Mouse (Mus musculus): ENCODE results near the gene Sowahc.

The Sowahc gene

GRCm38 (mm10) chr10:59253541-59254079 is 31.9 kb downstream of the Sowahc start:
- DNase-seq (ENCODE audit: low read depth, low spot score): no peak

DNA sequence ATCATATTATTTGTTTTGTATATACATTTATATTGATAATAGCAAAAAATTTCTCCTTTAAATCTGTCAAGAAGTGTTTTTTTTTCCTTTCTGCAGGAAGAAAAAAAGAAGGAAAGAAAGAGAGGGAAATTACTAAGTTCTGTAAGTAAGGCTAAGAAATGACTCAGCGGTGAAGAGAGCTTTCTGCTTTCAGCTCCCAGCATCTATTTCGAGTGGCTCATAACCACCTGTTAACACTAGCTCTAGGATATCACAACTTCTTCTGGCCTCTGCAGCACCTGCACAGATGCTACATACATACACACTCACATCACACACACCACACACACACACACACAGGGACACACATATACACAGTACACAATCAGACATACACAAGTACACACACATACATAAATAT is 34.8 kb downstream of the Sowahc start:
- no peak for DNase-seq (ENCODE audit: low read depth, low spot score)

DNA sequence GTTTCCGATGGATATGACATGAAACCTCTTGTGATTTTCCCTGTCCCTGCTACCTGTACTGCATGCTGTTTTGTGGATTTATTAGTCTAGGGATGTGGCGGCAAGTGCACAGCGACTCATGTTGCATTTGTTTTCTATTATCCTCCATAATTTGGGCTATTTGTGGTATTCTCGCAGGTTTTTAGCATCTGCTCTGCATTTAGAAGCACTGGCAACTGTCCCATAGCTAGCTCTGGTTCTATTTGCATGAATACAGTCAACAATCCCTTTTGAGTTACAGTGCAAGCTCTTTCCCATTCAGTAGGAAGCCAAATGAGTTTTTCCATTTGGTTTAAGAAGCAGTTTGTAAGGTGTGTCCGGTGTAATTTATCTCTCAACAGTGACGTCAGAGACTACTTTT is 37.8 kb downstream of the Sowahc start:
- DNase-seq (ENCODE audit: low read depth, low spot score): no peak

GRCm38 (mm10) chr10:59261603-59262002 is 39.9 kb downstream of the Sowahc start:
- DNase-seq (ENCODE audit: low read depth, low spot score): peak; percentile 32

DNA sequence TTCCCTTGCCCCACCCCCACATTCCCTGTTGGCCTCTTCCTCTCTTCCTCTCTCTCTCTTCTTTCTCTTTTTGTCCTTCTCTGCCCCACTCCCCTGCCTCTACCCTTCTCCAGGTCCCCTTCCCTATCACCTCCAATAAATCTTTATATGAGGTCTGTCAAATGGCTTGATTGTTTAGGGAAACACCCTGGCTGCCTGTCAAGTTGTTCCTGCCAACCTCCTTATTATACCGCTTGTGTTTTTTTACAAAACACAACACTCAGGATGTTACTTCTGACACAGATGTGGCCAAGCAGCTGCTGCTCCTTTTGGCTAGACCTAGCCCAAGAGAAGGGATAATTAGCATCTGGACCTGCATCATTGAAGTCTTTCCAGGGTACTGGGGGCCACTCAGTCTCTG is 40.3 kb downstream of the Sowahc start:
- DNase-seq (ENCODE audit: low read depth, low spot score): no peak

DNA sequence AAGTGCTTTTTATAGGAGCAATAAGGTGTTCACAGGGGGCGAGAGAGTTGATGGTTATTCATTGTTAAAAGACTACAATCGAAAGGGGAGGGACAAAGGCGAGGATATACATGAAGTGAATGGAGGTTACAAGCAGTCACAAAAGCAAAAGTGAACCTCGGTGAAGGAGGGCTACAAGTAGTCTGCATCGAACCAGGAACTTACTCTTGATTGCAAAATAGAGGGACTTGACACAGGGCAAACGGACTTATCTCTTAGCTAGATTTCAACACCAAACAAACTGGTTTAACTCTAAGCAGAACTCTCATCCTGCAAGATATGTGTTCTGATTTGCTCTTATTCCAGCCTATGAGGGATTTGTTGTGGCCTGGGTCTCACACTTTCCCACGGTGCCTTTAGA is 41.2 kb downstream of the Sowahc start:
- no peak for DNase-seq (ENCODE audit: low read depth, low spot score)

- DNase-seq (ENCODE audit: low read depth, low spot score): no peak
Measured at GRCm38 (mm10) chr10:59265067-59265466, 43.3 kb downstream of the Sowahc start.

DNA sequence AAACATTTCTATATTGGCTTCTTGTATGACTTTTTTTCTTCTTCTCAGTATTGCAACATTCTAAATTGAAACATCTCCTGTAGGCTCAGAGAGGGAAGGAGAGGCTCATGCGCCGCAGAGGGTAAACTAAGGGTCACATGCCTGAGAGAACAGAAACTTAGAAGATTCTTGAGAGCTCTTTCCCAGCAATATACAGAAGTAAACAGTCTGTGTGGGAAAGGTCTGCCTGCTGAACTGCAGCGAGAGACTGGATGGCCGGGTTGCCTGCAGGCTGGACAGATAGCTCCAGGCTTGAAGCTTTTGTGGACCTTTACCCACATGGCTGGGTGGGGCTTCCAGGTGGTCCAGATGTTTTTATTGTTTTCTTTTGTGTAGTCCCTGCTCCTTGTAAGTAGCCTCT is 43.9 kb downstream of the Sowahc start:
- no peak for DNase-seq (ENCODE audit: low read depth, low spot score)

DNA sequence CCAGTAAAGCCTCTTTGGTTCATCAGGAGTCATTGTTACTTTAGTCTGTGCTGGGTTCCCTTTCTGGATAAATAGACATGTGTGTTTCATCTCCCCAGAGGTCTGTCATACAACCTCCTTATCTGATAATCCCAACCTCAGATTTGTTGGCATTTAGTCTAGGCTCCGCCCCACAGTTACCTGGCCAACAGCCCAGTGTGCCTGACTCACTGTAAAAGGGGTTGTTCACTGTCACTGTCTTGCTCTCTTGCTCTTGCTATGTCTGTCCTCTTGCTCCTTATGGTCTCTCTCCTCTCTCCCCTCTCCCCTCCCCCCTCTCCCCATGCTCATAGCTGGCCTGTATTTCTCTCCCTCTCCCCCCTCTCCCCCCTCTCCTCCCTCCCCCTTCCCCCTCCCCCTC is 44.3 kb downstream of the Sowahc start:
- no peak for DNase-seq (ENCODE audit: low read depth, low spot score)

GRCm38 (mm10) chr10:59267275-59267674 is 45.5 kb downstream of the Sowahc start:
- no peak for DNase-seq (ENCODE audit: low read depth, low spot score)

GRCm38 (mm10) chr10:59268109-59268508 is 46.4 kb downstream of the Sowahc start:
- DNase-seq (ENCODE audit: low read depth, low spot score): no peak

- DNase-seq (ENCODE audit: low read depth, low spot score): no peak
Measured at GRCm38 (mm10) chr10:59268754-59269153, 47.0 kb downstream of the Sowahc start.

DNA sequence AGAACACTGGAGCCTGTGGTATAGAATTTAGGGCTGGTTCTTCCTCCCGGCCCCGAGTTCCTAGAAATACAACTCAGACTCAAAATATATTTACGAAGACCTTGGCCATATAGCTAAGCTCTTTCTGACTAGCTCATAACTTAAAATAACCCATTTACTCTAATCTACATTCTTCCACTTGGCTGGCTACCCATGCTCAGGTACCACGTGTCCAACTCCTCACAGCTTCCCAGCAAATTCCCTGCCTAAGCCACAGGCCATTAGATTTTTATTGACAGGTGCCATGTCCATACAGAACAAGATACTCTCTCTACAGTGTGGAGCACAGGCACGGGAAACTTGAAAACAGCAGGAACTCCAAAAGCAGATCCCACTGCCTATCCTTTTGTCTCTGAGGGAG is 54.0 kb downstream of the Sowahc start:
- no peak for DNase-seq (ENCODE audit: low read depth, low spot score)

Data from R1 (cell line).